19 mouse cellular contexts compared by ENCODE assay signal in genomic region chr7:83724541-83724940, GRCm38 (mm10). TPM values are rescaled to one million over a fixed set of nuclear protein-coding genes. Genes with fewer than 3 reads are reported as not detected.
DNase-seq lines count a peak whose midpoint lies in the region; ATAC-seq and TF ChIP-seq lines count a peak whose summit lies in the region.
"Had no signal": no experiment of that assay in that cellular context is flagged by ENCODE, and none has a peak within 500 bp of the region (broad histone marks: within the 10 kb centered on the region; RNA-seq: fewer than 3 reads in every experiment).

No protein-coding gene starts in this region.

- H3K27ac ChIP-seq in heart, embryonic 12.5 days (ENCODE audit: poor library complexity, severe bottlenecking) = no peak overlapping the region
- H3K27ac ChIP-seq in liver, adult 2 months (replicated peaks; ENCODE audit: insufficient read depth, low read depth, low read length) = peak overlapping the region; percentile 35
- no peak overlapping the region for H3K27ac ChIP-seq in liver, postnatal 0 days (ENCODE audit: low read depth)
- H3K27ac ChIP-seq in brown adipose tissue, adult 24 weeks (replicated peaks; ENCODE audit: low read depth, low read length) = peak overlapping the region; percentile 36; the same call in 1 of the 2 replicates
- 0 out of 2 replicates have a peak overlapping the region, but pooled peaks have one; percentile 10 for H3K27ac ChIP-seq in macrophage
- H3K27ac ChIP-seq: embryonic facial prominence, embryonic 12.5 days; embryonic facial prominence, embryonic 15.5 days; heart, embryonic 13.5 days; hindbrain, embryonic 12.5 days; hindbrain, embryonic 15.5 days had no signal

- TF ChIP-seq EP300 in liver, postnatal 0 days (IDR thresholded peaks at IDR 0.05; ENCODE audit: low read depth) = no peak

- no peak for TF ChIP-seq POLR2A in liver, adult 2 months (IDR thresholded peaks at IDR 0.05; ENCODE audit: extremely low read depth, insufficient read depth, low read length)

- no peaks in the 10 kb centered on the region for H3K36me3 ChIP-seq in heart, embryonic 12.5 days
- H3K36me3 ChIP-seq in liver, adult 2 months (ENCODE audit: control insufficient read depth, insufficient read depth, low read length) = no peaks in the 10 kb centered on the region
- H3K36me3 ChIP-seq in liver, postnatal 0 days (replicated peaks; ENCODE audit: insufficient read depth, low read length) = no peaks in the 10 kb centered on the region
- H3K36me3 ChIP-seq in macrophage (ENCODE audit: inconsistent target) = no peaks in the 10 kb centered on the region
- H3K36me3 ChIP-seq: embryonic facial prominence, embryonic 12.5 days; embryonic facial prominence, embryonic 15.5 days; heart, embryonic 13.5 days; hindbrain, embryonic 12.5 days; hindbrain, embryonic 15.5 days had no signal

- peaks cover 23% of the 10 kb centered on the region for H3K4me1 ChIP-seq in heart, embryonic 12.5 days (replicated peaks)
- H3K4me1 ChIP-seq in liver, adult 2 months (ENCODE audit: control insufficient read depth, insufficient read depth, low read length) = no peaks in the 10 kb centered on the region
- H3K4me1 ChIP-seq in liver, postnatal 0 days (ENCODE audit: insufficient read depth) = 0 out of 2 replicates have a peak, but pooled peaks cover 2% of the 10 kb centered on the region
- H3K4me1 ChIP-seq in brown adipose tissue, adult 24 weeks (ENCODE audit: control insufficient read depth, insufficient read depth, insufficient read length, low read length) = peaks cover 3% of the 10 kb centered on the region
- H3K4me1 ChIP-seq: hindbrain, embryonic 12.5 days; hindbrain, embryonic 15.5 days had no signal

- DNase-seq in heart, adult 11 months = peak; percentile 93
- DNase-seq in liver, adult 2 months (ENCODE audit: extremely low read depth, low read depth, low spot score) = no peak
- no peak for DNase-seq in liver, postnatal 0 days
- DNase-seq: adrenal gland, adult 2 months; adrenal gland, postnatal 14 days; forebrain, postnatal 0 days; gastrocnemius, postnatal 36 days; heart, postnatal 14 days had no signal

- no peaks in the 10 kb centered on the region for H3K9me3 ChIP-seq in heart, embryonic 12.5 days (replicated peaks)
- no peaks in the 10 kb centered on the region for H3K9me3 ChIP-seq in liver, postnatal 0 days (ENCODE audit: low read length)
- H3K9me3 ChIP-seq: embryonic facial prominence, embryonic 12.5 days; embryonic facial prominence, embryonic 15.5 days; heart, embryonic 13.5 days; hindbrain, embryonic 12.5 days; hindbrain, embryonic 15.5 days had no signal

- no peak overlapping the region for H3K4me3 ChIP-seq in heart, embryonic 12.5 days
- H3K4me3 ChIP-seq in liver, adult 2 months (ENCODE audit: insufficient read depth, low read depth, low read length) = no peak overlapping the region
- H3K4me3 ChIP-seq in liver, postnatal 0 days (ENCODE audit: low read depth, low read length) = no peak overlapping the region
- no peak overlapping the region for H3K4me3 ChIP-seq in brown adipose tissue, adult 24 weeks (ENCODE audit: insufficient read depth, low read depth, low read length)
- no peak overlapping the region for H3K4me3 ChIP-seq in macrophage (ENCODE audit: inconsistent target)
- H3K4me3 ChIP-seq: embryonic facial prominence, embryonic 12.5 days; embryonic facial prominence, embryonic 15.5 days; heart, embryonic 13.5 days; hindbrain, embryonic 12.5 days; hindbrain, embryonic 15.5 days had no signal

- no peaks in the 10 kb centered on the region for H3K27me3 ChIP-seq in heart, embryonic 12.5 days (replicated peaks)
- no peaks in the 10 kb centered on the region for H3K27me3 ChIP-seq in liver, adult 2 months (ENCODE audit: control insufficient read depth, insufficient read depth, low read length)
- H3K27me3 ChIP-seq in liver, postnatal 0 days (ENCODE audit: insufficient read depth, low read length) = no peaks in the 10 kb centered on the region
- H3K27me3 ChIP-seq: embryonic facial prominence, embryonic 12.5 days; embryonic facial prominence, embryonic 15.5 days; heart, embryonic 13.5 days; hindbrain, embryonic 12.5 days; hindbrain, embryonic 15.5 days had no signal

- TF ChIP-seq CTCF in liver, adult 2 months (IDR thresholded peaks at IDR 0.05; ENCODE audit: low read depth, low read length) = no peak
- TF ChIP-seq CTCF in liver, postnatal 0 days (IDR thresholded peaks at IDR 0.05; ENCODE audit: low read depth) = no peak

- ATAC-seq in heart, embryonic 12.5 days (ENCODE audit: insufficient number of reproducible peaks, low FRiP score) = no peak
- ATAC-seq in liver, postnatal 0 days = no peak
- ATAC-seq: CD4-positive, CD25-positive, alpha-beta regulatory T cell, adult 4 months; forebrain, embryonic 14.5 days; forebrain, postnatal 0 days had no signal

- no peaks in the 10 kb centered on the region for H3K79me2 ChIP-seq in liver, adult 2 months (ENCODE audit: control insufficient read depth, insufficient read depth, low read length)
- no peaks in the 10 kb centered on the region for H3K79me2 ChIP-seq in macrophage (ENCODE audit: inconsistent target)

- no peak overlapping the region for H3K4me2 ChIP-seq in heart, embryonic 12.5 days
- H3K4me2 ChIP-seq in liver, postnatal 0 days (ENCODE audit: low read depth, low read length) = no peak overlapping the region
- H3K4me2 ChIP-seq: embryonic facial prominence, embryonic 12.5 days; embryonic facial prominence, embryonic 15.5 days; heart, embryonic 13.5 days; hindbrain, embryonic 12.5 days; hindbrain, embryonic 15.5 days had no signal

- H3K9ac ChIP-seq in heart, embryonic 12.5 days = no peak overlapping the region
- no peak overlapping the region for H3K9ac ChIP-seq in liver, adult 2 months (ENCODE audit: low read depth, low read length)
- no peak overlapping the region for H3K9ac ChIP-seq in liver, postnatal 0 days (replicated peaks)
- H3K9ac ChIP-seq: embryonic facial prominence, embryonic 12.5 days; embryonic facial prominence, embryonic 15.5 days; forebrain, postnatal 0 days; heart, embryonic 13.5 days; hindbrain, embryonic 12.5 days; hindbrain, embryonic 15.5 days had no signal

- 40% methylated on average over 2 of the region's 2 CpGs for WGBS in heart, embryonic 12.5 days
- 50% methylated on average over 2 of the region's 2 CpGs for WGBS in liver, adult 2 months
- 49% methylated on average over 2 of the region's 2 CpGs for WGBS in liver, postnatal 0 days (ENCODE audit: insufficient replicate concordance)
- WGBS in macrophage (ENCODE audit: missing documents) = 67% methylated on average over 2 of the region's 2 CpGs

RNA-seq across cellular contexts. Expression of gene Il16, which starts 21.0 kb away (rescaled TPM):
- 1.8 and 2.0 TPM in 2 replicates for polyA plus RNA-seq in heart, embryonic 12.5 days (2016; fragmentation: Nextera tagmentation; extraction: Ambion mirVana)
- 4.1 and 5.0 TPM in 2 replicates for total RNA-seq in liver, adult 2 months (2014; rRNA removed)
- polyA plus RNA-seq in liver, adult 2 months (2012; rRNA removed) = 1.3 and 1.5 TPM in 2 replicates
- 8.5 and 9.8 TPM in 2 replicates for polyA plus RNA-seq in liver, postnatal 0 days (2015; fragmentation: Nextera tagmentation; extraction: Ambion mirVana)
- polyA plus RNA-seq in brown adipose tissue, adult 24 weeks (2012; ENCODE audit: insufficient read depth, insufficient read length, missing spikeins) = 1.3 and 3.0 TPM in 2 replicates
- total RNA-seq in macrophage (2018; cell fraction: chromatin; rRNA removed) = 10 to 100 TPM in 8 of 26 experiments, 1 to 10 TPM in 14, under 1 TPM in 4; 0.75 to 28.2 (median 3.7) TPM
- 10 to 100 TPM in 11 of 26 experiments, 1 to 10 TPM in 15; 2.0 to 24.5 (median 8.1) TPM for total RNA-seq in macrophage (2018; cell fraction: cytosol; rRNA removed)
- 10 to 100 TPM in 9 of 26 experiments, 1 to 10 TPM in 17; 1.5 to 37.2 (median 5.4) TPM for total RNA-seq in macrophage (2018; cell fraction: nucleus; rRNA removed)
- polyA plus RNA-seq in macrophage (2018) = 5.7 to 25.3 TPM (median 16.3 TPM) in 3 replicates
- polyA plus RNA-seq: C2C12 had no signal

Comparison
In these comparisons a context has a peak if more than half of its experiments do, and no peak if none do; other contexts are left out.
1. H3K27ac ChIP-seq: peak in liver, adult 2 months (single experiment), brown adipose tissue, adult 24 weeks (single experiment) and macrophage (single experiment); none in heart, embryonic 12.5 days (single experiment) and liver, postnatal 0 days (single experiment).